Mouse (Mus musculus) urinary bladder, postnatal 25 days (tissue): ENCODE results near the gene Mrgpre.

Experiments used
- DNase-seq: peaks from one replicate; pipeline ENCODE4 v3.0.0; 2022; ENCODE audit warnings: low spot score

The Mrgpre gene

DNA sequence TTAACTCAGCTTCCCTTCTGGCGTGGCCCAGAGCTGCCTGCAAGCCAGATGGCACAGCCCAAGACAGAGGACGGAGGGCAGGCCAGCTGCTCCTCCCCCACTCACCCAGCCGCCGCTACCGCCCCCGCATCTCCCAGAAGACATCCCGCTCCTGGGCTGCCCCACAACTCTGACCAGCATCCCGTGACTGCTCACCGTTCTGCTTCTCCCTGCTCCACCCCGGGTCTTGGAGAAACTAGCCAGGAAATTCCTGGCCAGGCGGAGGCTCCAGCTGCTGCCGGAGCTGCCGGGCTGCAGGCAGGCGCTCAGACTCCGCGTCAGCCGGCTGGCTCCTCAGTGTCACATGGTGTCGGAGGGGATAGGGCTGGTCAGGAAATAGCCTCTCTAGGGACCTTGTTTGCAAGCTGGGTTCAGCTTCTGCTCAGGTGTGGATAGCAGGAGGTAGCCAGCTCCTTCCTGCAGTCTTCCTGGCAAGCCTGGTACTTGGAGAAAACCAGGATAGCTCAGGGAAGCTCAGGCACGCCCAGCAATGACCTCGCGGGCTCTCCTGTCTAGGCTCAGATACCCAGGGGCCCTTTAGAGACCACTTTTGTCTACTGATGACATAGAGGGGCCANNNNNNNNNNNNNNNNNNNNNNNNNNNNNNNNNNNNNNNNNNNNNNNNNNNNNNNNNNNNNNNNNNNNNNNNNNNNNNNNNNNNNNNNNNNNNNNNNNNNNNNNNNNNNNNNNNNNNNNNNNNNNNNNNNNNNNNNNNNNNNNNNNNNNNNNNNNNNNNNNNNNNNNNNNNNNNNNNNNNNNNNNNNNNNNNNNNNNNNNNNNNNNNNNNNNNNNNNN is at the start of gene Mrgpre:
Gene Mrgpre, minus strand, starts transcription at position 505 of the 834 bp plus-strand sequence.
- DNase-seq = peak; percentile 60

DNA sequence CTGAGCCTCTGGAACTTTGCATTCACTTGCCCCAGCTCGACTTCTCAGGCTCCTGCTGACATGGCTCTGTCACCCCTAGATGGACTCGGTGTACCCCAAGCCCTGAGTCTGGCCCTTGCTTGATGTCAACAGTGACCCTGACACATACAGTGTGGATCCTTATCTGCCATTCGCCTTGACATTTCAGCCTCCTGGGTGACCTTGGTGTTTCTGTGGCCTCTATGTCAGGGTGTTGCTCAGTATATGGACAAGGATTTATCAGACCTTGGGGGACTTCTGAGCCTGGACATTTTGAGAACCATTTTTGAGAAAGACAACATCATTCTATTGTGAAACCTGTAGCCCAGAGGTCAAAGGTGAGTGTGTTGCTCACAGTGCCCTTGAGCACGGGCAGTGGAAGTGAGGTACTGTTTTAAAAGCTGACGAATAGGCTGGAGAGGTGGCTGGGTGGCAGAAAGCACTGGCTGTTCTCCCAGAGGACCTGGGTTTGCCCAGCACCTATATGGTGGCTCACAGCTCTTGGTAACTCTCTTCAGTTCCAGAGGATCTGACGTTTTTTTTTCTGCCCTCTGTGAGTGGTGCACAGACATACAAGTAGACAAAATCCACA is 49.4 kb upstream of the Mrgpre start:
- DNase-seq = no peak

DNA sequence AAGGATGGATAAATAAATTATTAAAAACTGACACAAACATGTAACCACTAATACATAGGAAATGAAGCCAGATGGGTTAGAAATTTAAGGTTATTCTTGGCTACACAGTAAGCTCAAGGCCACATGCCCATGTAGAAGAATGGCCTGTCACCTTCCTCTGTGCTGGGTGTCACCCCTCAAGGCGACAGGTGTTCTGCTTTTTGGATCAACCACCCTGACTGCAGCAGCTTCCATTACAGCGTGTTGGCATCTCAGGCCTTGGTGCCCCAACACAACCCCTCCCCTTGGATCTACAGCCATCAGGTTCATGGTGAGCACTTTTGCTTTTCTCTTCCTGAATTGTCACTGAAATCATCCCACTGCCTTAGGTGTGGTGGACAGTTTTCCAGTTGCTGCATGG is 48.3 kb upstream of the Mrgpre start:
- no peak for DNase-seq

DNA sequence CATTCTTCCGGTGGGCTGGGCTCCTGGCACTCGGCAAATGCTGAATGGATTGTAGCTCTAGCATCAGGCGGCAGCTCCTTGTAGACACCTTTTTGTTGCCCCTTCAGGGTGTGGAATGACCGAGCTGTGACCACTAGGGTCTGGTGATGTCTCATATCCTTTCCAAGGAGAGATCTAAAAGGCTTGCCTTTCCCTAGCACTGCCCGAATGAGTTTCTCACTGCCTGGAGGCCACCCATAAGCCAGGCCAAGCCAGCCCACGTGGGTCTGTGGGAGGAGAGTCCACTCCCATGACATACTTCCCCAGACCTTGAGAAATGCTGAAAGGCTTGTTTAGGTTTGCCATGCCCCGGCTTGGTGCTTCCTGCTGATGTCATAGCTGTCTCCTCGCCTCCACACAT is 47.9 kb upstream of the Mrgpre start:
- DNase-seq = peak; percentile 44

DNA sequence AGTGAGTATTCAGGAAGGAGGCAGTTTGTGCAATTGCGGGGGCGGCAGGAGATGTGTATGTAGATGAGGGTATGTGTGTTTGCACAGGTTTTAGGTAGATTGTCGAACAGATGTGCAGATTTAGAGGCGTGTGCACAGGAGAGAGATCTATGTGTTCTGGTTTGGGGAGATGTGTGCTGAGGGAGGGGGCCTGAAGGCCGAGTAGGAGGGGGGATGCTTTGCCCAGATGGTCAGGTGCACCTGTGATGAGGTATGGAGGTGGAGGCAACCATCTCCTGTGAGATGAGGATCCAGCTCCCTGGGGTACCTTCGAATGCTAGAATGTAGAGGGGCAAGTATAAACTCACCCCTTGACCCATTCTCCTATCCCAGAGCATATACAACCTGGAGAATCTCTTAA is 46.1 kb upstream of the Mrgpre start:
- no peak for DNase-seq

DNA sequence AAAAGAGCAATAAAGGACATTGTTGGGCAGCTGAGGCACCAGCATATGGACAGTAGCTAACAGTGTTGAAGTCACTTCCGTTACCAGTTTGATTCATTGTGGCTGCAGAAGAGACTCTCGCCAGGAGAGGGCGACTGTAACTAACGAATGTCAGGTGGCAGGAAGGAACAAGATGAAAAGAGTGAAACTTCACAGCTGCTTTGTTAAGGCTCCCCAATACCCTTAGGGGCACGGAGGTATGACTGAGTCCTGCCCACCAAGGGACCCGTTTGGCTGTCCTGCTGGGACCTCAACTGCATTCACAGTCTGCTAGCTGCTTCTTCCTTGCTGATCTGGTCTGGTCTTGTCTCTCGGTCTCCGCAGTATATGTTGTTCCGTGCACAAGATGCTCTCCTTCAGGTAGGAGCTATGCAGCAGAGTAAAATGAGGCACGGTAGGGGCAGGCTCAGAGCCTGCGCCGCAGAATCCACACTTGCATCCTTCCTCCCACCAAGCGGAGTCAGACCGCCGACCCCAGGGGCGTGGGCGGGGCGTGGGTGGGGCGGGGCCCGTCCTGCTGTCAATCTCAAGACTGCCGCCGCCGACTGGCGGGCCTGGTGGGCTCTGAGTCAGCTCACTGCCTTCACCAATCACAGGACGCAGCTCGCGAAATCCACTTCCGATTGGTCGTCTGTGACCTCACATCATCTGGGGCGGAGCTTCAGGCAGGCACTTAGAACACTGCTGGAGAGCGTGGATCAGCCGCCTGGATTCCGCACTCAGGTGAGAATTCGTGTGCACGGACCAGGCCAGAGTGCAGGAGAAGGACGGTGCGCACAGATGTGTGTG is 45.4 kb upstream of the Mrgpre start:
- peak; percentile 86 for DNase-seq

DNA sequence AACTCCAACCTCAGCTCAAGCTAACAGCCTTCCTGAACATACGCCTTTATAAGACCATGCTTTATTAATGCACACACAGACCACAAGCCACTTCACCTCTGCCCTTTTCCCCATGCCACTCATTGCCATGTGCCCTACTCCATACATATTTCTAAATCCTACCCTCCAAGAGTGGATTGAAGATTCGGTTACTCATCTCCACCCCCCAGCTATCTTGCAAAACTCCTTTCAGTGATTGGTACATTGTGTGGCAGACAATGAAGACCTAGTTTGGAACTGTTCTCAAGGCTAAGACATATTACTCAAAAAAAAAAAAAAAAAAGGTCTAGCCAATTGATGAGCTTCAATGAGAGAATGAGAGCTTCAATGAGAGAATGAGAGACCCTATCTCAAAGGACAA is 42.7 kb upstream of the Mrgpre start:
- DNase-seq = no peak

DNA sequence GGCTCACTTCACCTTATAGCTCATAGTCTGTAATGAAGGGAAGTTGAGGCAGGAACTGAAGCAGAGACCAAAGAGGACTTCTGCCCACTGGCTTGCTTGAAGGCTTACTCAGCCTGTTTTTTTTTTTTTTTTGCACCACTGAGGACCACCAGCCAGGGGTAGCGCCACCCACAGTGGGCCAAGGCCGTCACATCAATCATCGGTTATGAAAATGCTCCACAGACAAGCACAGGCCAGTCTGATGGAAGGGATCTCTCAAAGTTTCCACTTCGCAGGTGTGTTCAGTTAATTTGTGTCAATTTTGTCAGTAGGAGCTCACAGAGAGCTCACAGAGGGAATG is 38.9 kb upstream of the Mrgpre start:
- DNase-seq = no peak

DNA sequence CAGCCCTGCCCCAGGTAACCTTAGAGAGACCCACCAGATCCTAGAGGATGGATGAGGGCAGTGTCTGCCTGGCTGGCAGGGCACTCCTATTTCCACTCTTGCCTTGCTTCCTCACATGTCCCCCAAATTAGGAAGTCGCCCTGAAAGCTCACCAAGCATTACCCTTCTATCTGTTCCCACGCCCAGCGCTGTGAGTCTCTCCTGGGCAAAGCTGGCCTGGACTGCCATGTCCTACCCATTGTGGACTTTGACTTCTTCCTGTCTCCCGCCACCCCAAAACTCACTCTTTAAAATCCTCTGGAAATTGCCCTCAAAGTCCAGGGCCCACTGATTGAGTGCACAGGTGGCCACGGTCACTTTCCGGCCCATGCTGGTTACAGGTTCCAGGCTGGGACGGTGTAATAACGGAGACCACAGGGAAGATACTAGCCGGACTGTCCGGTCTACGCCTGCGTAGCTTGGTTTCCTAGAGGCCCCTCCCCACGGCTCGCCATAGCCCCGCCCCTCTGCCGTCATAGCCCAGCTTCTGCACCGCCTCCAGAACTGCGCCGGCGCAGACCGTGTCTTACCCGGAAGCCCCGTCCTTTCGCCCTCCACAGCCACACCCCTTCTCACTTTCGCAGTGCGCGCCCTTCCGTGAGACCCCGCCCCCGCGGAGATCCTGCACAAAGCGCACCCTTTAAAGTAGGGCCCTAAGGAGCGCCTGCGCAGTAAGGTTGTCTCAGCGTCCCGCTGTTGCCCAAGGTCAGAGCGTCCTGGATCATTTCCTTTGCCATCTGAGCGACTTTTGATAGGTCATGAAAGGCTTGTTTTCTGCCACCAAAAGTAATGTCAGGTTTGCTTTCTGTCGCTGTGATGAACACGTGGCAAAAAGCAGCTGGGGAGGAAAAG is 38.3 kb upstream of the Mrgpre start, which contains the start of the genes Nadsyn1 and Dhcr7:
Gene Nadsyn1, minus strand, starts transcription at position 475 of the 891 bp plus-strand sequence.
Gene Dhcr7, plus strand, starts transcription at position 771 of the 891 bp plus-strand sequence.
- DNase-seq = peak; percentile 99

DNA sequence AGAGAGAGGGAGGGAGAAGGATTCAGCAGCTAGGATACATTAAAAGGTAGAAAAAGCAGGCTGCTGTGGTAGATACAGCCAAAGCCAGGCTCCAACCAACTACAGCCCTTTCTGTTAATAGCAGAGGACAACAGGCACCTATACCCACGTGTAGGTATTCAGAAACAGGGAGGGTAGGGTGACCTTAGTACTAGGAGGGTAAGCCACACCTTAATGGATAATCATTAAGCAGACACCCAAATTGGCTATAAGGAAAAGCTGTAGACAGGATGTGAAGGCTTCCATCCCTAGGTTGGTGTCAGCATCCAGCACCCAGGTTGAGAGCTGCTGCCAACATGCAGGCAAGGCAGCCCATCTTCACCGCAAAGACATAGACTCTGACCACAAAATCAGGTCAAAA is 36.9 kb upstream of the Mrgpre start:
- no peak for DNase-seq

DNA sequence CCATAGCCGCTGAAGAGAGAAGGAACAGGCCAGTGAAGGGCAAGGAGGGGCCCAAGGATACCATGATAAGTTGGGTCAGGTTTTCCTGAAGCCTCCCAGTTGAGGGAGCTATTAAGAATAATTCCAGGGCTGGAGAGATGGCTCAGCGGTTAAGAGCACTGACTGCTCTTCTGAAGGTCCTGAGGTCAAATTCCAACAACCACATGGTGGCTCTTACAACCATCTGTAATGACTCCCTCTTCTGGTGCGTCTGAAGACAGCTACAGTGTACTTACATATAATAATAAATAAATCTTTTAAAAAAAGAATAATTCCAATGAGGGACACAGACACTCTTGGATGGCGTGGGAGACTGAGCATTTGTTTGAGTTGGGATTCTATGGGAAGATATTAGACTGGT is 34.9 kb upstream of the Mrgpre start:
- no peak for DNase-seq

DNA sequence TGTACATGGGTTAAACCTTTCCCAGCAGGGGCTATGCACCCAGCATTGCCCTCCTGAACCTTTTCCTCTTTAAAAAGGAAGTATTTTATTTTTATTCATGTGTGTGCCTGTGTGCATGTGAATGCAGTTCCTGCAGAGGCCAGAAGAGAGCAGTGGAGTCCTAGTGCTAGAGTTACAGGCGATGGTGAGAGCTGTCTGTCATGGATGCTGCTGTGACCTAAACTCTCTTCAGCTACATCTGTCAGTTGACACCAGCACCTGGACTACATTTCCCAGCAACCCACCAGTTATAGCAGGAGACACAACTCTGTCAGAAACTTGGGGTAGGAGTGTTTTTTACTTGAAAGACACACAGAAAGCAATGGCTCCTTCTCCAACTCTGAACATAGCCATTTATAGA is 24.6 kb upstream of the Mrgpre start:
- no peak for DNase-seq

DNA sequence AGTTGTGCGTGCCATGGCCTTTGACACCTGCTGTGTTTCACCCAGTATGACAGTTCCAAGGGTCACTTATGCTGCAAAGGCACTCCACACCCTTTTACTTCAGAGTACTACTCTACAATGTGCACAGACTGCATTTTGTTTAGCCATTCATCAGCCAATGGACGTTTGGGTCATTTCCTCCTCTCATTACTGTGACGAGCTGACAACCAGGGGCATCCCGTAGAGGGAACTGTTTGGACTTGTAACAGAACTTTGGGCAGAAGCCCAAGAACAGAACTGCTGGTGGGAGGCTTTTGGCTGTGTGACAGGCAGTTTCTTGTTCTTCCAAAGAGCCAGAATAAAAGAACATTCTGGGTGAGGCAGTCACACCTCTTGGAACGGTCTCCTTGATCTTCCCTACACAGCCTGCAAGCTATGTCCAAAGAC is 20.9 kb upstream of the Mrgpre start:
- DNase-seq = no peak

DNA sequence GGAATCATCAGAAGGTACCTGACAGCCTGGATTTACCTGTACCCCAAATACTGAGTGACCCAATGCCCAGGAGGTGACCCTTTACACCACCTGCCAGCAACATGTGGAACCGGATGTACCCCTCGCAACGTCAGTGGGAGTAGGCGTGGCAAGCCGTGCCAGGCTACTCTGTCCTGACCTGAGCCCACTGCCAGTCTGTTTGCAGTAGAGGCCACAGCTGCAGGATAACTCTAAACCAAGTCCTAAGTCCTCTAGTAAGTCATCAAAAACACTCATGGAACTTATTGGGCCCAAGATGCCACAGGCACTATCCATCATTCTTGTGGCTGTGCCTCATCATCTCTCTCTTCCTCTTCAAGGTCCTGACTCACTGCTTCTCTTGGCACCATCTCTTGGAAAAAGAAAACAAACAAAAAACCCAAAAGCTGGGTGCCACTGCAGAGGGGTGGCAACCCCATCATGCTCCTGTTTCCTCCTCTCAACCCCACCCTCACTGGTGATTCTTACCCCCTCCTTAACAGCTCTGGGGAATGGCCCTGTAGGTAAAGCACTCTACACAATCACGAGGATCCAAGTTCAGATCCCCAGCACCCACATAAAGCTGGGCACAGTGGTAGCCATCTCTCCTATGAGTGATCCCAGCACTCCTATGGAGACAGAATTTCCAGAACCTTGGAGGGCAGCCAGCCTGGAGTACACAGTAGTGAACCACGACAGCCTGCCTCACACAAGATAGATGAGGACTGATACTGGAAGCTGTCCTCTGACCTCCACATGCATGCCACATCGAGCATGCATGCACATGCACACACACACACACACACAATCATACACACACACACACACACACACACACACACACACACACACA is 17.1 kb upstream of the Mrgpre start:
- no peak for DNase-seq

DNA sequence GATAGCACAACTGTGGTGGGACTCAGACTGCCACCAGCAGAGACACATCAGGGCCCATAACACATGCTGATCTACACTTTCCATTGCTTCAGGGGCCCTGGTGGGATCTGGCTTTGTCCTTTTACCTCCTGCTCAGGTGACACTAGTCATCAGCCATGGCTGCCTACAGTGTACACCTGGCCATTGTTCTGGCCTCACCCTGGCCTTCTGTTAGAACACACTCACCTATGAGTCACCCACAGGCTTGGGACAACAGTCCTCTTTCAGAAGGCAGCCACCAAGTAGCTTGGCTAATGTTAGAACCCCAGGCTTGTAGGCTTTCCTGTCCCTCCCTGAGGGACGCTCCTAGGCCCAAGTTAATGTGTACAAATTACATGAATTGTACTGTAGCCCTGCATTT is 16.5 kb upstream of the Mrgpre start:
- no peak for DNase-seq

DNA sequence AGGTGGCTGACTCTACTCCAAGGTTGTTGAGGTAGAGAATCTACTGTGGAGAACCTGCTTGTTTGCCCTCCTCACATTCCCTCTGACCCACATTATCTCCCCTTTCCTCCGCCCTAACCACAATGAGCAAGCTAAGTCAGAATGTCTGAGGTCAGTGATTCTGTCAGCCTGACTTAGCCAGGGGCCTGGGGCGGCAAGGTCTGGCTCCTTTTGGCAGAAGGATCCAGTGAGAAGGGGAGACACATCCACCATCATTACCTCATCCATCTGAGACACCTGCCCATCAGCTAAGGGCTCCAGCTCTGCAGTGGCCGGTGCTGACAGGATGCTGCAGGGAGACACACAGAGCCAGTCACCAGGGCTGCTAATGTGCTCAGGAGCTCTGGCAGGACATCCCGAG is 14.5 kb upstream of the Mrgpre start:
- no peak for DNase-seq

DNA sequence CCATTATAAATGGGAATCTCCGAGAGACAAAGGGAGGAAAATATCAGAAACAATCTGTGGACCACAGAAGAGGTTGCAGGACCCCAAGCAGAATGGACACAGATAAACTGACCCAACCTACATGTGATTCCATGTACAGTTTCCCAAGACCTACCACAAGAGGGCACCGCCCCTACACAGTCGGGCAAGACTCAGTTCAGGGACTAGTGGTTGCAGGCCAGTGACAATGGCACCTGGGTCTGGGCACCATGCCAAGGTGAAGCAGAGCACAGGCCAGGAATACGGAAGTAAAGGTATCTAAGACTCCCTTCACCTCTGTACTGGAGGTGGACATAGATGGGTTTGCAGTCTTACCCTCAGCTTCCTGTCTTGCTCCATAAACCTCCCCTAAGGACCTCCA is 8.8 kb upstream of the Mrgpre start:
- peak; percentile 64 for DNase-seq

DNA sequence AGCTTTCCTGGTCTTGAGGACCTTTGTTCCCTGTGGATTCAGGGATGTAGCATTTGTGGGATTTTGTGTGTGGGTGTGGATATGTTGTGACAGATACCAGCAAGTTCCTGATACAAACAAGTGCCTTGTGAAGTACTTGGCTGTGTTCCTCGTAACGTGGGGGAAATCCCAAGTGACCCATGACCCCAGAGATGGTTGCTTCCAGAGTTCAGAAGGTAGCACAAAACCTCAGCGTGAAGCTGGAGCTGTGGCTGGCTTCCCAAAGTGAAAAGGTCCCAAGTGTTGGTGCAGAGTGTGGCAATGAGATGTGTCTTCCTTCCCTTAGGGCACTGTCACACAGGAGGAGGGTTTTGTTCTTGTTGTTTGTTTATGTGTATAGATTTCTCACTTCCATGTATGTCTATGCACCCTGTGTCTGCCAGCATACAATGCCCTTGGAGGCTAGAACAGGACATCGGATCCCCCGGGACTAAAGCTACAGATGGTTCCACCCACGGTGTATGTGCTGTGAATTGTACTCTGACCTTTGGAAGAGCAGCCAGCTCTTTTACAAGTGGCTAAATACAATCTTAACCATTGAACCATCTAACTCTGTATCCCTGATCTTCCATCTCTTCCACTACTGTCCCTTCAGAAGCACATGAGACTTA is 8.2 kb upstream of the Mrgpre start:
- DNase-seq = no peak

DNA sequence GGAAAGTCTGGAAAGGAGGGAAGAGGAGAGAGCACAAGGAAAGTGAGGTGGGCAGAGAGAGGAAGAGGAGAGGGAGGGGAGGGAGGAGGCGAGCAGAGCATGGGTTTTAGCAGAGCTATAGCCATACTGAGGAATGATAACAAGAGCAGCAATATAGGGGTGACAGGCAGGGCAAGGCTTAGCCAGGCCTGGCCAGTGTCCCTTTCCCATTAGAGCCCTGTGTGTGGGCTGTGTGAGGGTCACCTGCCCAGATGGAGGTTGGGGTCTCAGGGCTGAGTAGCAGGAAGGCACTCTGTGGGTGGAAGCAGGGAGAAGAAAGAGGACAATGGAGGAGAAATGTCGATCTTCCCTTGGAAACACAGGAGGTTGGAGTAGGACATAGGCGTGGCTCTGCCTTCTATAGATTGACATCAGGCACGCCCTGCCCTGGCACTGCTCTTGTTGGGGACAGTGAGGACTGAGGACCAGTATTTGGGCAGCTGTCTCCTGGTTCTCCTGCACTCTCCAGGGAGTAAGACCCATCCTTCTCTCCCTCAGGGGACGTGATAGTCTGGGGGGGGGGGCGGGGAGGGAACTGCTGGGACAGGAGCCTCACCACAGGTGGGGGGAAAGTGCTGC is 813 bp downstream of the Mrgpre start:
- DNase-seq = no peak

DNA sequence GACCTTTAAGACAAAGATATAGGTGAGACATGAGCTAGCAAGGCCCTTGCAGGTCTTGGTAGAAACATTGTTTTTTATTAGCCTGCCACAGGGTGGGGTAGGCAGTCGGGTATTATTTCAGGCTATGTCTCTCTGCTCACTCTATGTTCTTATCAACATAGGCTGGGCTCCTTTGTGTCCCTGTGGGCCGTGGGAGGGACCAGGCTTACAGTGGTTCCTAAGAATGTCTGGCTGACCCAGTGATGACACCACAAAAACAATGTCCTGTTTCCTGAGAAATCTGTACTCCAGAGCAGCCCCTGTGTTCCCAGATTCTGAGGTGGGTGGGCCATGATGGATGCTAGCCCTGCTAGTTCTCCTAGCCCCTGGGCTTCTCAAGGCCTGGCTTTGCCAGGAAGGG is 6.9 kb downstream of the Mrgpre start:
- no peak for DNase-seq
